Mouse (Mus musculus) liver, adult 2 months (tissue): Measurements from ENCODE around the gene Hgf.

ENCODE experiments used
- CTCF ChIP-seq: fragments of 200-500 bp; IDR thresholded peaks from 2 replicates; pipeline ENCODE4 v1.5.1; 2011; ENCODE audit warnings: low read depth, low read length, control low read depth
- POLR2A ChIP-seq: fragments of 200-500 bp; IDR thresholded peaks from 2 replicates; pipeline ENCODE4 v1.6.1; 2011; ENCODE audit warnings: low read length, control low read depth; ENCODE audit not compliant: insufficient read depth; ENCODE audit errors: extremely low read depth

DNA sequence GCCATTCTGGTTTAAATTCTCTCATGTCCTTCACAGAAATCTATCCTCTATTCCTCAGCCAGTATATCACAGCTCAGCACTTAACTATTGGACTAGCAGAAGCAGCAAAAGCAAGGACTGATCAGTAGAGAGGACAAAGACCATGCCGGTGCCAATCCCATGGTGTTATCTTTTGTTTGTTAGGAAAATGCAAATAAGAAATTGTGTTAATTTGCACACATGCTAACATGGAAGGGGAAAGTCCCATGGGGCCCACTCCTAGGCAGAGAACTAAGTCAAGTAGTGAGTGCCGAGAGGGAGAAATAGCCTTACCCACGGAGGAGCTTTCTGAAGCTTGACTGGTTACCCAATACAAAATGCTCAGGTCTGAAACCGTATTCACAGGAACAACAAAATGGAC lies 42.4 kb downstream of the Hgf start:
- TF ChIP-seq CTCF, result no peak
- TF ChIP-seq POLR2A, result no peak
